Mouse (Mus musculus): Measurements from ENCODE around the gene Oser1. TPM values are rescaled to one million over a fixed set of nuclear protein-coding genes. Genes with fewer than 3 reads are reported as not detected.
A peak's percentile ranks its signal among the peaks of the same experiment; 100 is the strongest.

Oser1 gene
- polyA plus RNA-seq, 1 experiment from 2014 or later: 79.8 TPM

GRCm38 (mm10) chr2:163397071-163397470 is 27.4 kb downstream of the Oser1 start:
- TF ChIP-seq EP300 (optimal IDR thresholded peaks at IDR 0.05) (no peak), CTCF (IDR thresholded peaks at IDR 0.05; ENCODE audit: low read depth) (no peak)
- DNase-seq (ENCODE audit: low spot score): no peak
- H3K27ac ChIP-seq (replicated peaks): peak overlapping the region; percentile 86
- H3K9me3 ChIP-seq (ENCODE audit: control insufficient read depth, low read length): no peaks in the 10 kb centered on the region
- H3K36me3 ChIP-seq (ENCODE audit: control insufficient read depth, insufficient read depth, low read length): no peaks in the 10 kb centered on the region
- peak overlapping the region; percentile 47 for H3K4me3 ChIP-seq (ENCODE audit: low read depth, low read length)
- H3K9ac ChIP-seq (ENCODE audit: low read length): peak overlapping the region; percentile 71
- peak overlapping the region; percentile 50 for H3K4me2 ChIP-seq (replicated peaks; ENCODE audit: low read depth)
- 73% methylated on average over 19 of the region's 19 CpGs for WGBS
- ATAC-seq (ENCODE audit: low FRiP score, low TSS enrichment): no peak
- no peaks in the 10 kb centered on the region for H3K4me1 ChIP-seq (replicated peaks; ENCODE audit: control insufficient read depth, insufficient read depth)
- H3K27me3 ChIP-seq (ENCODE audit: control insufficient read depth, insufficient read depth, low read length): no peaks in the 10 kb centered on the region

DNA sequence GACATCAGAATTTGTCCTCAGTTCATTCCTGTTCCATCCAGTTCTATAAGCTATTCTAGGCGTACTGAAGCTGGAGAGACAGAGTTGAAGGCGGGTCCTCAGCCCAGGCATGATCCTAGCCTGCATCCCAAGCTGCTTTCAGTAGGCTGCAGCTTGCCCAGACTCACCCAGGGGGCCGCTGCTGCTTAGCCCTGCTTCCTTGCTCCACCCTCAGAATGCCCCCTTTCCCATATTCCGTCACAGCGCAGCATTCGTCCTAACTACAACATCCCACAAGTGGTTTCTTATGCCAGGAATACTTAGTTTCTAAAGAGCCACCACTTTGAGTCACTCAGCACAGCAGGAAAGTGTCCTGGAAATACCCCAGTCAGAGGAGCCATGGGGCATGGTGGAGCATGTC is 29.5 kb downstream of the Oser1 start:
- H3K27me3 ChIP-seq (ENCODE audit: control insufficient read depth, insufficient read depth, low read length): no peaks in the 10 kb centered on the region
- no peaks in the 10 kb centered on the region for H3K4me1 ChIP-seq (replicated peaks; ENCODE audit: control insufficient read depth, insufficient read depth)
- ATAC-seq (ENCODE audit: low FRiP score, low TSS enrichment) (no peak), DNase-seq (ENCODE audit: low spot score) (no peak)
- H3K9me3 ChIP-seq (ENCODE audit: control insufficient read depth, low read length): no peaks in the 10 kb centered on the region
- TF ChIP-seq CTCF (IDR thresholded peaks at IDR 0.05; ENCODE audit: low read depth) (no peak), EP300 (optimal IDR thresholded peaks at IDR 0.05) (no peak)
- peak overlapping the region; percentile 50 for H3K4me2 ChIP-seq (replicated peaks; ENCODE audit: low read depth)
- WGBS: 54% methylated on average over 6 of the region's 6 CpGs
- H3K4me3 ChIP-seq (ENCODE audit: low read depth, low read length): peak overlapping the region; percentile 47
- H3K36me3 ChIP-seq (ENCODE audit: control insufficient read depth, insufficient read depth, low read length): no peaks in the 10 kb centered on the region
- H3K9ac ChIP-seq (ENCODE audit: low read length): peak overlapping the region; percentile 50
- H3K27ac ChIP-seq (replicated peaks): peak overlapping the region; percentile 59; the same call in 1 of the 2 replicates

GRCm38 (mm10) chr2:163393976-163394375 is 30.5 kb downstream of the Oser1 start:
- peak overlapping the region; percentile 8; the same call in 1 of the 2 replicates for H3K9ac ChIP-seq (ENCODE audit: low read length)
- 51% methylated on average over 6 of the region's 6 CpGs for WGBS
- no peak for DNase-seq (ENCODE audit: low spot score)
- peak overlapping the region; percentile 50 for H3K4me2 ChIP-seq (replicated peaks; ENCODE audit: low read depth)
- no peaks in the 10 kb centered on the region for H3K36me3 ChIP-seq (ENCODE audit: control insufficient read depth, insufficient read depth, low read length)
- H3K4me3 ChIP-seq (ENCODE audit: low read depth, low read length): peak overlapping the region; percentile 47
- no peak for TF ChIP-seq EP300 (optimal IDR thresholded peaks at IDR 0.05)
- no peaks in the 10 kb centered on the region for H3K9me3 ChIP-seq (ENCODE audit: control insufficient read depth, low read length)
- peak overlapping the region; percentile 59; the same call in 1 of the 2 replicates for H3K27ac ChIP-seq (replicated peaks)
- H3K4me1 ChIP-seq (replicated peaks; ENCODE audit: control insufficient read depth, insufficient read depth): no peaks in the 10 kb centered on the region
- no peak for ATAC-seq (ENCODE audit: low FRiP score, low TSS enrichment)
- no peaks in the 10 kb centered on the region for H3K27me3 ChIP-seq (ENCODE audit: control insufficient read depth, insufficient read depth, low read length)

DNA sequence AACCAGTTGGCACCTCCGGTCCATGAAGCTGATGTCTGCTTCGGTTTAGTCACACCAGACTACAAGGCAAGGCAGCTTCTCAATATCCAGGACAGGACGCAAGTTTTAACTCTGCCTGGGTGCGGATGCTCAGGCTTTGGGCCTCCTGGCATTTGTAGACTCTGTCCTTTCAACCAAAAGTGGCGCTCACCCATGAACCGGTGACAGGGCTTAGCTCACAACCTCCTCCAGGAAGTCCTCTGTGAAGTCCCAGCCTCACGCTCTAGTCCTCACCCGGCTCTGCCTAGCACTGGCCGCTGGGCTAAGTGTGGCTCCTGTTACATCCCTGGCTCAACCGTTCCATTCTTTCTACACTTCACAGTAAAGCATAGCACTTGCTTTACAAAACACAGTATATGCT is 31.3 kb downstream of the Oser1 start:
- Histone ChIP-seq H3K4me2 (replicated peaks; ENCODE audit: low read depth) (peak overlapping the region; percentile 50), H3K4me1 (replicated peaks; ENCODE audit: control insufficient read depth, insufficient read depth) (no peaks in the 10 kb centered on the region), H3K9me3 (ENCODE audit: control insufficient read depth, low read length) (no peaks in the 10 kb centered on the region), H3K9ac (ENCODE audit: low read length) (no peak overlapping the region), H3K27me3 (ENCODE audit: control insufficient read depth, insufficient read depth, low read length) (no peaks in the 10 kb centered on the region), H3K36me3 (ENCODE audit: control insufficient read depth, insufficient read depth, low read length) (no peaks in the 10 kb centered on the region), H3K4me3 (ENCODE audit: low read depth, low read length) (peak overlapping the region; percentile 12; the same call in 1 of the 2 replicates), H3K27ac (replicated peaks) (0 out of 2 replicates have a peak overlapping the region, but pooled peaks have one; percentile 41)
- TF ChIP-seq CTCF (IDR thresholded peaks at IDR 0.05; ENCODE audit: low read depth) (no peak), EP300 (optimal IDR thresholded peaks at IDR 0.05) (no peak)
- WGBS: 81% methylated on average over 10 of the region's 10 CpGs
- ATAC-seq (ENCODE audit: low FRiP score, low TSS enrichment) (no peak), DNase-seq (ENCODE audit: low spot score) (no peak)

- no peaks in the 10 kb centered on the region for H3K36me3 ChIP-seq (ENCODE audit: control insufficient read depth, insufficient read depth, low read length)
- no peaks in the 10 kb centered on the region for H3K4me1 ChIP-seq (replicated peaks; ENCODE audit: control insufficient read depth, insufficient read depth)
- TF ChIP-seq CTCF (IDR thresholded peaks at IDR 0.05; ENCODE audit: low read depth) (no peak), EP300 (optimal IDR thresholded peaks at IDR 0.05) (no peak)
- no peak overlapping the region for H3K4me3 ChIP-seq (ENCODE audit: low read depth, low read length)
- H3K9me3 ChIP-seq (ENCODE audit: control insufficient read depth, low read length): no peaks in the 10 kb centered on the region
- no peaks in the 10 kb centered on the region for H3K27me3 ChIP-seq (ENCODE audit: control insufficient read depth, insufficient read depth, low read length)
- ATAC-seq (ENCODE audit: low FRiP score, low TSS enrichment) (peak; percentile 79), DNase-seq (ENCODE audit: low spot score) (no peak)
- H3K4me2 ChIP-seq (replicated peaks; ENCODE audit: low read depth): peak overlapping the region; percentile 6; the same call in 1 of the 2 replicates
- no peak overlapping the region for H3K9ac ChIP-seq (ENCODE audit: low read length)
- 58% methylated on average over 6 of the region's 6 CpGs for WGBS
- H3K27ac ChIP-seq (replicated peaks): peak overlapping the region; percentile 50; the same call in 1 of the 2 replicates
These were observed 32.1 kb downstream of the Oser1 start for GRCm38 (mm10) chr2:163392436-163392835.

GRCm38 (mm10) chr2:163386423-163387190 is 37.9 kb downstream of the Oser1 start:
- DNase-seq (ENCODE audit: low spot score) (peak; percentile 23), ATAC-seq (ENCODE audit: low FRiP score, low TSS enrichment) (peak; percentile 74)
- H3K4me2 ChIP-seq (replicated peaks; ENCODE audit: low read depth): no peak overlapping the region
- no peaks in the 10 kb centered on the region for H3K36me3 ChIP-seq (ENCODE audit: control insufficient read depth, insufficient read depth, low read length)
- no peaks in the 10 kb centered on the region for H3K9me3 ChIP-seq (ENCODE audit: control insufficient read depth, low read length)
- WGBS: 50% methylated on average over 15 of the region's 15 CpGs
- TF ChIP-seq EP300 (optimal IDR thresholded peaks at IDR 0.05): no peak
- H3K4me3 ChIP-seq (ENCODE audit: low read depth, low read length): no peak overlapping the region
- no peaks in the 10 kb centered on the region for H3K27me3 ChIP-seq (ENCODE audit: control insufficient read depth, insufficient read depth, low read length)
- H3K9ac ChIP-seq (ENCODE audit: low read length): peak overlapping the region; percentile 27
- H3K4me1 ChIP-seq (replicated peaks; ENCODE audit: control insufficient read depth, insufficient read depth): peaks cover 6% of the 10 kb centered on the region
- peak overlapping the region; percentile 40 for H3K27ac ChIP-seq (replicated peaks)

All from stomach, postnatal 0 days (tissue).